Mouse (Mus musculus): ENCODE measurements around the gene Tenm3. TPM values are rescaled to one million over a fixed set of nuclear protein-coding genes. Genes with fewer than 3 reads are reported as not detected.

Tenm3 gene
- polyA plus RNA-seq, 1 experiment from 2014 or later = 18.2 TPM

DNA sequence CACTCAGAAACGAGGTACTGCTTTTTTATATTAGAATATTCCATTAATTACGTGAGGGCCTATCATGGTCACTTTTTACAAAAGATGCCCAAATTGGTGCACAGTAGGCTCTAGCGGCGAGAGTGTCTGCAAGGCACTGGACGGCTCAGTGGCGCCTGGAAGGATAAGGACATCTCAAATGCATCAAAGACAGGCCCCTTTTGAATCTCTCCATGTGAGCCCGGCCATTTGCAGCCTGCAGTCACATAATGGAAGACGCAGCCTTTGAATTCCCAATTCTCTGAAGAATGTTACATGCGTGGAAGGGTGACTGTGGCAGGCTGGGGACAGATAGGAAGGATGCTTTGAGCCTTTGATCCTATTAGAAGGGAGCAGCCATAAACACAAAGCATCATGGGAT, 631.8 kb downstream of the Tenm3 start:
- no peaks in the 10 kb centered on the region for H3K36me3 ChIP-seq (ENCODE audit: control insufficient read depth, insufficient read depth, low read length)
- H3K4me1 ChIP-seq (ENCODE audit: control insufficient read depth, insufficient read depth, low read length) = no peaks in the 10 kb centered on the region
- H3K27me3 ChIP-seq (ENCODE audit: control insufficient read depth, insufficient read depth, low read length) = no peaks in the 10 kb centered on the region
- H3K4me3 ChIP-seq (ENCODE audit: low read depth, low read length) = no peak overlapping the region
- H3K9ac ChIP-seq (ENCODE audit: low read depth, low read length) = no peak overlapping the region
- H3K27ac ChIP-seq (ENCODE audit: low read depth, low read length) = no peak overlapping the region
- H3K9me3 ChIP-seq (replicated peaks; ENCODE audit: control insufficient read depth, low read length) = no peaks in the 10 kb centered on the region
- ATAC-seq (replicated peaks; ENCODE audit: insufficient number of reproducible peaks, low FRiP score, low TSS enrichment) = no peak
- 87% methylated on average over 9 of the region's 9 CpGs for WGBS (ENCODE audit: insufficient replicate concordance)
- no peak overlapping the region for H3K4me2 ChIP-seq

DNA sequence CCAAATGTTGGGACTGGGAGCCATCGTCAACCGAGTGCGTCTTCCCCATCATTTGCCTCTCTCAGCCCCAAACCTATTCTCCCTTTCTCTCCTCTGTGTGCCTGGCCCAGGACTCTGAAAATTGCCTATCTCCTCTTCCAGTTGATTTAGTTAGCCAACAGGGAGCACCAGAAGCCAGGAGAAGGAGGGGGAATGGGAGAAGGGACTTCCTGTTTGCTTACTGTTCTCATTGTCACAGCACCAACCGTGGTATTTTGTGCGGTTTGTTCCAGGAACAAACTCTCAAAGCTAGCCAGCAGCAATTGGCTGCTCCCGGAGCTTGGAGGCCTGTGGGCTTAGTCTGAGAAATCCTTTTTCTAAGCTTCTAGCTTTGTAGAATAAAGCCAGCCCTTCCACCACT, 636.2 kb downstream of the Tenm3 start:
- WGBS (ENCODE audit: insufficient replicate concordance) = 79% methylated on average over 6 of the region's 6 CpGs

DNA sequence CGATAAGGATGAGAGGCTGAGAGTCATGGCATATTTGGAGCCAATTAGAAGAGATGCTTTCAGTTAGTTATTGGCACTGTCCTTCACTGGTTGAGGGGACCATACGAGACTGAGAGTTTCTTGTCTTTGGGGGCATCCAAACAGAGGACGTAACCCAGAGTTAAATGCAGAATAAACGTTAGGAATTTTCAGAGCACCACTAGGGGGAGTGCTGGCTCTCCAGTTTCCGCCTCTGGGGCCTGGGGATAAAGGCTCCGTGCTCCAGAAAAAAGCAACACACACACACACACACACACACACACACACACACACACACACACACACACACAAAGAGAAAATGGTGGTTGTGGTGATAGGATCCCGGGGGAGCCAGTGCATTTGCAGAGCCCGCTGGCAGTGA, 636.8 kb downstream of the Tenm3 start:
- H3K27me3 ChIP-seq (ENCODE audit: control insufficient read depth, insufficient read depth, low read length) = no peaks in the 10 kb centered on the region
- no peaks in the 10 kb centered on the region for H3K9me3 ChIP-seq (replicated peaks; ENCODE audit: control insufficient read depth, low read length)
- no peak overlapping the region for H3K9ac ChIP-seq (ENCODE audit: low read depth, low read length)
- no peak overlapping the region for H3K27ac ChIP-seq (ENCODE audit: low read depth, low read length)
- no peak for ATAC-seq (replicated peaks; ENCODE audit: insufficient number of reproducible peaks, low FRiP score, low TSS enrichment)
- no peaks in the 10 kb centered on the region for H3K36me3 ChIP-seq (ENCODE audit: control insufficient read depth, insufficient read depth, low read length)
- no peaks in the 10 kb centered on the region for H3K4me1 ChIP-seq (ENCODE audit: control insufficient read depth, insufficient read depth, low read length)
- H3K4me2 ChIP-seq = no peak overlapping the region
- no peak overlapping the region for H3K4me3 ChIP-seq (ENCODE audit: low read depth, low read length)
- WGBS (ENCODE audit: insufficient replicate concordance) = 64% methylated on average over 8 of the region's 8 CpGs

More for the DNA sequence above, 636.2 kb downstream of the Tenm3 start:
- H3K4me1 ChIP-seq (ENCODE audit: control insufficient read depth, insufficient read depth, low read length) = no peaks in the 10 kb centered on the region
- H3K27ac ChIP-seq (ENCODE audit: low read depth, low read length) = no peak overlapping the region
- H3K36me3 ChIP-seq (ENCODE audit: control insufficient read depth, insufficient read depth, low read length) = no peaks in the 10 kb centered on the region
- H3K27me3 ChIP-seq (ENCODE audit: control insufficient read depth, insufficient read depth, low read length) = no peaks in the 10 kb centered on the region
- no peak overlapping the region for H3K4me2 ChIP-seq
- ATAC-seq (replicated peaks; ENCODE audit: insufficient number of reproducible peaks, low FRiP score, low TSS enrichment) = no peak
- H3K9me3 ChIP-seq (replicated peaks; ENCODE audit: control insufficient read depth, low read length) = no peaks in the 10 kb centered on the region
- H3K4me3 ChIP-seq (ENCODE audit: low read depth, low read length) = no peak overlapping the region
- H3K9ac ChIP-seq (ENCODE audit: low read depth, low read length) = no peak overlapping the region

DNA sequence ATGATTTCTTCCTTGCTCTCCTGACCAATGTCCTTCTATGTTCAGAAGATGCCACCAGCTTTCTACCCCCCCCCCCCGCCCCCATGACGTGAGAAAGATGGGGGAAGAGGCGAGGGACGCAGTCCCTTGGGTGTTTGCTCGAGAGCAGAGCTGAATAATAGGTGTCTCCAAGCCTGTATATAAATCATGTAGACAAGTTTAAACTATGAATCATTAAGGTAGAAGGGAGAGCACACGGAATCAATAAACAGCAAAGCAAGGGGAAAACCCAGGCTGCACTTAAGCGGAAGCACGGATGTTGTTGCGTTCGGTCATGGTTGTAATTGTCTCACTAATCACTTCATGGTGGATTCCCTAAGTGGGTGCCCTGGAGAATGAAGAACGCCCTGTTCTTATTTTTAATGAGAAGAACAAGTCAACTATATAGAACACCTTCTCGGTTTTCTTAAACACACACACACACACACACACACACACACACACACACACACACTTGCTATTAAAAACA, 638.9 kb downstream of the Tenm3 start:
- Histone ChIP-seq H3K27ac (ENCODE audit: low read depth, low read length) (no peak overlapping the region), H3K4me1 (ENCODE audit: control insufficient read depth, insufficient read depth, low read length) (no peaks in the 10 kb centered on the region), H3K36me3 (ENCODE audit: control insufficient read depth, insufficient read depth, low read length) (no peaks in the 10 kb centered on the region), H3K4me2 (no peak overlapping the region), H3K9me3 (replicated peaks; ENCODE audit: control insufficient read depth, low read length) (no peaks in the 10 kb centered on the region), H3K4me3 (ENCODE audit: low read depth, low read length) (no peak overlapping the region), H3K9ac (ENCODE audit: low read depth, low read length) (no peak overlapping the region), H3K27me3 (ENCODE audit: control insufficient read depth, insufficient read depth, low read length) (no peaks in the 10 kb centered on the region)
- no peak for ATAC-seq (replicated peaks; ENCODE audit: insufficient number of reproducible peaks, low FRiP score, low TSS enrichment)
- WGBS (ENCODE audit: insufficient replicate concordance) = 75% methylated on average over 12 of the region's 12 CpGs

DNA sequence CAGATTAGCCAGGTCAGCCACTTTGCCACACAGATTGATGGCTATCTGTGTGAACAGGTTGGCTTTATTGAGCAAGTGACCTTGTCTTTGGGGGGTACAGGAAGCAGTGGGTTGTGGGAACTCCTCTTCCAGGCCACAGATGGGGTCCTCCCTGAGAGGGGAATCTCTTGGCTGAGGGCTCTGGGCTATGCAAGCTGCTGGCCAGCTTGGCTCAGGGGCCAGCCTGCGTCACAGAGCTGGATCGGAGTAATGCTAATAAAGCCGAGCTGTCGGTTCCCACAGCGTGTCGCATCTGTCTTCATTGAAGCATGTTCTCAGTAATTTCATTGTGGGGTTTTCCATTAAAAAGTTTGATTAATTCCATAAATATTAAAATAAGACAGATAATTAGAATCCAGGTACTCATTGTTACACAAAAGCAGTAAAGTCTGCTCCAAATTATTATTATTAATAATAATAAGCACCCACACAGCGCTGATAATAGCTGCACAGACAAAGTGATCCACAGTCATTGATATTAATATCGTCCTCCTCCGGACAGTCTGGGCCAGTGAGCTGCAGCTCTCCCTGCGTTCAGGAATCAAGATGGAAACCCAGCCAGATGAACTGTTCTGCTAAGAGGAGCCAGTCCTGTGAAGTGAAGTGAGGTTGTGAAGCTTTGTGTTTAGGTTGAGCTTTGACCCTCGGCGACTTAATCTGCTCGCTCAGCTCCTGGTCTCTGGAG, 639.5 kb downstream of the Tenm3 start:
- Histone ChIP-seq H3K27ac (ENCODE audit: low read depth, low read length) (no peak overlapping the region), H3K4me2 (no peak overlapping the region), H3K9me3 (replicated peaks; ENCODE audit: control insufficient read depth, low read length) (no peaks in the 10 kb centered on the region), H3K9ac (ENCODE audit: low read depth, low read length) (no peak overlapping the region), H3K4me3 (ENCODE audit: low read depth, low read length) (no peak overlapping the region), H3K36me3 (ENCODE audit: control insufficient read depth, insufficient read depth, low read length) (no peaks in the 10 kb centered on the region), H3K4me1 (ENCODE audit: control insufficient read depth, insufficient read depth, low read length) (no peaks in the 10 kb centered on the region), H3K27me3 (ENCODE audit: control insufficient read depth, insufficient read depth, low read length) (no peaks in the 10 kb centered on the region)
- no peak for ATAC-seq (replicated peaks; ENCODE audit: insufficient number of reproducible peaks, low FRiP score, low TSS enrichment)
- 84% methylated on average over 13 of the region's 13 CpGs for WGBS (ENCODE audit: insufficient replicate concordance)

DNA sequence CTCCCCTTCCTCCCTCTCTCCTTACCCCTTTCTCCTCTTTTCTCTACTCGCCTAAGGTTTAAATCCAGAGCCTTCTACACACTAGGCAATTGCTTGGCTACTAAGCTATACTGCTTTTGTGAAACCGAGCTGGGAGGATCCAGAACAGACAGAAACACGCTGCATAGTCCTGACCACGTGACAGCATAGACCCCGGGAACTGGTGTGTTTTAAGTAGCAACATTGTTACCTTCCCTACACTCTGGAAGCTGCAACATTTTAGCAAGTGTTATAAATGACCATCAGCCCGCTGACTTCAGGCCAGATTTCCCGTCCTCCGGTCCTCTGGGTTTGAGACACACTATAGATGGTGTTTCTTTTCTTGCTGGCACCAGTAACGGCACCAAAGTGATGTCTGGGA, 640.1 kb downstream of the Tenm3 start:
- Histone ChIP-seq H3K4me3 (ENCODE audit: low read depth, low read length) (no peak overlapping the region), H3K9ac (ENCODE audit: low read depth, low read length) (no peak overlapping the region), H3K4me1 (ENCODE audit: control insufficient read depth, insufficient read depth, low read length) (no peaks in the 10 kb centered on the region), H3K27me3 (ENCODE audit: control insufficient read depth, insufficient read depth, low read length) (no peaks in the 10 kb centered on the region), H3K36me3 (ENCODE audit: control insufficient read depth, insufficient read depth, low read length) (no peaks in the 10 kb centered on the region), H3K9me3 (replicated peaks; ENCODE audit: control insufficient read depth, low read length) (no peaks in the 10 kb centered on the region), H3K27ac (ENCODE audit: low read depth, low read length) (no peak overlapping the region), H3K4me2 (no peak overlapping the region)
- no peak for ATAC-seq (replicated peaks; ENCODE audit: insufficient number of reproducible peaks, low FRiP score, low TSS enrichment)
- WGBS (ENCODE audit: insufficient replicate concordance) = 72% methylated on average over 9 of the region's 9 CpGs

DNA sequence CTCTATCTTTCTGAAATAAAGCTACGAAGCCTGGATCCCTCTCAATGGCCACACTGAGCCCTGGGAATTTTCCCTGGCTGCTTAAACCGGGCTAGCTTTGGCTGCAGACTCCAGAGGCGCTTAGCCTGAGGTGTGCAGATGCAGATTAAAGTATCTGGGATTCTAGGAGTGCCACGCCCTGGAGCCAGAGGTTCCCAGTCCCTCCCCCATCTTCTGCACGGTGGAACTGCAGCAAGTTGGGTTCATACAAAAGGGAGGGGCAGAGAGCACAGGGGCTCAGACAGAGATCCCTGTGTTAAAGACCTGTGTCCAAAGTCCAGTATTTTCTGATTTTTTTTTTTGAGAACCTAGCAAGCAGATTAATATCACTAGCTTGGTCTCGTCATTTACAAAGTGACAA, 640.6 kb downstream of the Tenm3 start:
- Histone ChIP-seq H3K9ac (ENCODE audit: low read depth, low read length) (no peak overlapping the region), H3K27me3 (ENCODE audit: control insufficient read depth, insufficient read depth, low read length) (no peaks in the 10 kb centered on the region), H3K9me3 (replicated peaks; ENCODE audit: control insufficient read depth, low read length) (no peaks in the 10 kb centered on the region), H3K4me3 (ENCODE audit: low read depth, low read length) (no peak overlapping the region), H3K36me3 (ENCODE audit: control insufficient read depth, insufficient read depth, low read length) (no peaks in the 10 kb centered on the region), H3K4me1 (ENCODE audit: control insufficient read depth, insufficient read depth, low read length) (no peaks in the 10 kb centered on the region), H3K4me2 (no peak overlapping the region), H3K27ac (ENCODE audit: low read depth, low read length) (no peak overlapping the region)
- ATAC-seq (replicated peaks; ENCODE audit: insufficient number of reproducible peaks, low FRiP score, low TSS enrichment) = no peak
- 61% methylated on average over 6 of the region's 6 CpGs for WGBS (ENCODE audit: insufficient replicate concordance)

DNA sequence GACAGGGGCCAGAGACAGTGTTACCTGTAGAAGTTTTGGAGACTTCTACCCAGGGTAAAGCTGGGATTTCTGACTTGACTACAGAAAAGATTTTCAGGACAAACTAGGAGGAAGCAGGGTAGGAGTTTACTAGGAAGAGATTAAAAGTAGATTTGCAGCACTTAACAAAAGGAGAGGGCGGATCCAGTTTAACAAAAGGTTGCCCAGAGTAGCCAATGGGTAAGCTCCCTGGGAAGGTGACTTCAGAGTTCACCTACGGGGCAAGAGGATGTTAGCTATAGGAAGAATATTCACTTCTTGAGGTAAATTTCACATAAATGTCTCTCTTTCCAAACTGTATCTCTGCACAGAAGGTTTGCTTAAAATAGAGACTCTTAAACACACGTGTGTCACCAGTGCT, 641.1 kb downstream of the Tenm3 start:
- H3K4me2 ChIP-seq = no peak overlapping the region
- no peaks in the 10 kb centered on the region for H3K4me1 ChIP-seq (ENCODE audit: control insufficient read depth, insufficient read depth, low read length)
- H3K4me3 ChIP-seq (ENCODE audit: low read depth, low read length) = no peak overlapping the region
- H3K27me3 ChIP-seq (ENCODE audit: control insufficient read depth, insufficient read depth, low read length) = no peaks in the 10 kb centered on the region
- 65% methylated on average over 3 of the region's 3 CpGs for WGBS (ENCODE audit: insufficient replicate concordance)
- no peak overlapping the region for H3K9ac ChIP-seq (ENCODE audit: low read depth, low read length)
- no peak for ATAC-seq (replicated peaks; ENCODE audit: insufficient number of reproducible peaks, low FRiP score, low TSS enrichment)
- no peak overlapping the region for H3K27ac ChIP-seq (ENCODE audit: low read depth, low read length)
- no peaks in the 10 kb centered on the region for H3K36me3 ChIP-seq (ENCODE audit: control insufficient read depth, insufficient read depth, low read length)
- H3K9me3 ChIP-seq (replicated peaks; ENCODE audit: control insufficient read depth, low read length) = no peaks in the 10 kb centered on the region

DNA sequence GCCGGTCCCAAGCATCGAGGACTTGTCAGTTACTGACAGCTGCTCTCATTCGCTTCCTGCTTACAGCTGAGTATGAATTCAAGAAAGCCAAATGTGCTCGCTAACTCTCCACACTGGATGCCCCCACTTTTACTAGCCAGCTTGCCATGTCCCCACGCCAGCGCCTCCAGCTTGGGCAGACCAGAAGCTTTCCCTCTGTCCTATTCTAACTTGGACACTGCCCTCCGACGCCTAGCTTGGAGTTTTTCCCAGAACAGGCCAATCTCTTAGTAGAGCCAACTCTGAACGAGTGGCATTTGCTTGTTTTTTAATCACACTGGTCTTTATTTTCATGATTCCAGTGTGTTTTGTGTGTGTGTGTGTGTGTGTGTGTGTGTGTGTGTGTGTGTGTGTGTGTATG, 644.6 kb downstream of the Tenm3 start:
- no peak overlapping the region for H3K4me2 ChIP-seq
- no peaks in the 10 kb centered on the region for H3K36me3 ChIP-seq (ENCODE audit: control insufficient read depth, insufficient read depth, low read length)
- H3K27me3 ChIP-seq (ENCODE audit: control insufficient read depth, insufficient read depth, low read length) = no peaks in the 10 kb centered on the region
- no peaks in the 10 kb centered on the region for H3K4me1 ChIP-seq (ENCODE audit: control insufficient read depth, insufficient read depth, low read length)
- ATAC-seq (replicated peaks; ENCODE audit: insufficient number of reproducible peaks, low FRiP score, low TSS enrichment) = no peak
- H3K4me3 ChIP-seq (ENCODE audit: low read depth, low read length) = no peak overlapping the region
- no peaks in the 10 kb centered on the region; the same call in 1 of the 2 replicates for H3K9me3 ChIP-seq (replicated peaks; ENCODE audit: control insufficient read depth, low read length)
- H3K27ac ChIP-seq (ENCODE audit: low read depth, low read length) = no peak overlapping the region
- no peak overlapping the region for H3K9ac ChIP-seq (ENCODE audit: low read depth, low read length)
- WGBS (ENCODE audit: insufficient replicate concordance) = 85% methylated on average over 9 of the region's 9 CpGs

All from heart, embryonic 11.5 days (tissue).